Mouse (Mus musculus): ENCODE measurements around the gene Scamp3. TPM values are rescaled to one million over a fixed set of nuclear protein-coding genes. Genes with fewer than 3 reads are reported as not detected.

Scamp3 gene
- polyA plus RNA-seq, 1 experiment from 2014 or later, result 146 TPM

GRCm38 (mm10) chr3:89219546-89219945, 42.3 kb downstream of the Scamp3 start:
- H3K4me1 ChIP-seq, result peaks cover 46% of the 10 kb centered on the region
- H3K27me3 ChIP-seq (replicated peaks), result no peaks in the 10 kb centered on the region
- 51% methylated on average over 8 of the region's 8 CpGs for WGBS
- no peaks in the 10 kb centered on the region for H3K9me3 ChIP-seq
- no peak overlapping the region for H3K4me3 ChIP-seq
- no peak for ATAC-seq (replicated peaks)
- no peak overlapping the region for H3K4me2 ChIP-seq
- no peaks in the 10 kb centered on the region for H3K36me3 ChIP-seq (replicated peaks)
- no peak overlapping the region for H3K9ac ChIP-seq
- peak overlapping the region; percentile 7; the same call in 1 of the 2 replicates for H3K27ac ChIP-seq

DNA sequence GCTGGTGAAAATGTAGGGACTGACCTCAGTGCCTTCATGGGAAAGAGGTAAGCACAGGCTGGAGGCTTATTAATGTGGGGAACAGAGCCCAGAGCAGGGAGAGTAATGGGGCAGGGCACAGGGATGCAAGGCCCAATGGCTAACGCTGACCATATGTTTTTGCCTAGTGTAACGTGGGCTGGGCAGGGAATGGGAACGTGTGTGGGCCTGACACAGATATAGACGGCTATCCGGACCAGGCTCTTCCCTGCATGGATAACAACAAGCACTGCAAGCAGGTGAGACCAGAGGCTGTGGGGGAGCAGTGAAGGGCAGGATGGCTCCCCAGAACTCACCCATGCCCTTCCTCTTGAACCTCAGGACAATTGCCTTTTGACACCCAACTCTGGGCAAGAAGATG, 43.9 kb downstream of the Scamp3 start:
- Histone ChIP-seq H3K9me3 (no peaks in the 10 kb centered on the region), H3K27me3 (replicated peaks) (no peaks in the 10 kb centered on the region), H3K4me2 (no peak overlapping the region), H3K4me1 (peaks cover 46% of the 10 kb centered on the region), H3K27ac (0 out of 2 replicates have a peak overlapping the region, but pooled peaks have one; percentile 8), H3K9ac (no peak overlapping the region), H3K36me3 (replicated peaks) (no peaks in the 10 kb centered on the region), H3K4me3 (no peak overlapping the region)
- ATAC-seq (replicated peaks), result no peak
- 70% methylated on average over 5 of the region's 5 CpGs for WGBS

GRCm38 (mm10) chr3:89224796-89225195, 47.5 kb downstream of the Scamp3 start:
- Histone ChIP-seq H3K4me3 (peak overlapping the region; percentile 37), H3K27me3 (replicated peaks) (no peaks in the 10 kb centered on the region), H3K27ac (peak overlapping the region; percentile 86), H3K9ac (peak overlapping the region; percentile 52), H3K4me1 (peaks cover 60% of the 10 kb centered on the region), H3K4me2 (peak overlapping the region; percentile 65), H3K36me3 (replicated peaks) (no peaks in the 10 kb centered on the region), H3K9me3 (no peaks in the 10 kb centered on the region)
- no peak for ATAC-seq (replicated peaks)
- WGBS, result 24% methylated on average over 11 of the region's 11 CpGs

- peak overlapping the region; percentile 37 for H3K4me3 ChIP-seq
- H3K9ac ChIP-seq, result peak overlapping the region; percentile 52
- peak overlapping the region; percentile 65 for H3K4me2 ChIP-seq
- peaks cover 60% of the 10 kb centered on the region for H3K4me1 ChIP-seq
- H3K27me3 ChIP-seq (replicated peaks), result no peaks in the 10 kb centered on the region
- H3K9me3 ChIP-seq, result no peaks in the 10 kb centered on the region
- H3K27ac ChIP-seq, result peak overlapping the region; percentile 86
- no peaks in the 10 kb centered on the region for H3K36me3 ChIP-seq (replicated peaks)
- 11% methylated on average over 12 of the region's 12 CpGs for WGBS
- ATAC-seq (replicated peaks), result no peak
Observed at GRCm38 (mm10) chr3:89225321-89225815, 48.1 kb downstream of the Scamp3 start.

DNA sequence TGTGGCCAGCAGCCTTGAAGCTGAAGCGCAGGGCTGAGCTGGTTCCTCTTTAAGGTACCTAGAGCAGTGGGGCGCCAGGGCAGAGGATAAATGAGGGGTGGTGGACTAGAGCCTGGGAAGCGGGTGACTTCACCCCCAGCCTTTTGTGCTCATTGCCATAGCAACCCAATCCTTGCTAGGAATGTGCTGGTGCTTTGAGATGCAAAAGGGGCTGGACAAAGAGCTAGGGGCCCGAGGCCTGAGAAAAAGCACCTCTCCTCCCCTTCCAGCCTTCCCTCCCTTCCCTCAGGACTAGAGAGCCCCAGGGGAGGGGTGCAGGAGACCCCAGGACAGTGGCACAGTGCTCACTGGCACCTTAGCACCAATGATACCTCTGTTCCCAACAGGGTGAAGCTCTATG, 48.6 kb downstream of the Scamp3 start:
- Histone ChIP-seq H3K27ac (peak overlapping the region; percentile 86), H3K4me2 (peak overlapping the region; percentile 65), H3K36me3 (replicated peaks) (no peaks in the 10 kb centered on the region), H3K4me1 (peaks cover 60% of the 10 kb centered on the region), H3K9me3 (no peaks in the 10 kb centered on the region), H3K4me3 (peak overlapping the region; percentile 37), H3K9ac (peak overlapping the region; percentile 52), H3K27me3 (replicated peaks) (no peaks in the 10 kb centered on the region)
- 19% methylated on average over 4 of the region's 4 CpGs for WGBS
- peak; percentile 52 for ATAC-seq (replicated peaks)

DNA sequence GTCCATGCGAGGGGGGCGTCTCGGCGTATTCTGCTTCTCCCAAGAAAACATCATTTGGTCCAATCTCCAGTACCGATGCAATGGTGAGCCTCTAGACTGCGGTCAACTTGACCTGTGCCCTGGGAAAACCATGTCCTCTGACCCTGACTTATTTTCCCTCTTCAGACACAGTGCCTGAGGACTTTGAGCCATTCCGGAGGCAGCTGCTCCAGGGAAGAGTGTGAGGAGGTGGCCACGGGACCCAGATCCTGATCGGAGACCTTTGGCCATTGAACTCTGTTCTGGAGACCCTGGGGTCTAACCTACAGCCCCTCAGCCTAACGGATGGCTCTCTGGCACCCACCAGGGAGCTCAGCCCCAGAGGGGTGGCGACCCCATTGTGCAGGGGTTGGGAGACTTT, 49.1 kb downstream of the Scamp3 start:
- Histone ChIP-seq H3K4me2 (peak overlapping the region; percentile 65), H3K9me3 (no peaks in the 10 kb centered on the region), H3K4me3 (peak overlapping the region; percentile 37), H3K27me3 (replicated peaks) (no peaks in the 10 kb centered on the region), H3K4me1 (peaks cover 60% of the 10 kb centered on the region), H3K36me3 (replicated peaks) (no peaks in the 10 kb centered on the region), H3K27ac (peak overlapping the region; percentile 86), H3K9ac (peak overlapping the region; percentile 52)
- no peak for ATAC-seq (replicated peaks)
- 10% methylated on average over 11 of the region's 11 CpGs for WGBS

DNA sequence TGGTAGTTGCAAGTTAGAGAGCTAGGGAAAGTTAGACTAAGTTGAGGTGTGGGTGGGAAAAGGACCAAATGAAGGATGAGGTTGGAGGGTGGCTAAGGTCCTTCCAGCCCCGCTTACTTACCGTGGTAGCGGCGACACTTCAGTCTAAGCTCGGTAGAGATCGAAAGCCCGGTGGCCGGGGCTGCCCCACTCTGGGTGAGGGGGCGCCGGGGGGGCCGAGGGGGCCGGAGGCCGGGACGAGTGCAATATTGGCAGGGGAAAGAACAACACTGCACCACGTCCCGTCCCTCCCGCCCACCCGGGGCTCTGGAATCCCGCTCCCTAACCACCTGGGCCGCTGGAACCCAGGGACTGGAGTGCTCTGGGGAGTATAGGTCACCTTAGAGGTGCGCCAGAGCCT, 49.6 kb downstream of the Scamp3 start, which contains the start of gene Mtx1:
Mtx1 (minus strand) TSS at position 189 of the 400 bp plus-strand sequence.
- ATAC-seq (replicated peaks), result no peak
- H3K4me3 ChIP-seq, result peak within 1 kb of the TSS; percentile 37
- H3K36me3 ChIP-seq (replicated peaks), result no peaks in the 10 kb centered on the region
- H3K4me2 ChIP-seq, result peak within 1 kb of the TSS; percentile 65
- peak within 1 kb of the TSS; percentile 86 for H3K27ac ChIP-seq
- H3K27me3 ChIP-seq (replicated peaks), result no peaks in the 10 kb centered on the region
- 4% methylated on average over 21 of the region's 21 CpGs for WGBS
- peaks cover 60% of the 10 kb centered on the region for H3K4me1 ChIP-seq
- H3K9ac ChIP-seq, result peak within 1 kb of the TSS; percentile 52
- H3K9me3 ChIP-seq, result no peaks in the 10 kb centered on the region

- Histone ChIP-seq H3K4me3 (peak overlapping the region; percentile 37), H3K4me2 (peak overlapping the region; percentile 65), H3K4me1 (peaks cover 60% of the 10 kb centered on the region)
Observed at GRCm38 (mm10) chr3:89227307-89228179, 50.3 kb downstream of the Scamp3 start.

GRCm38 (mm10) chr3:89228180-89228549, 50.9 kb downstream of the Scamp3 start:
- no peaks in the 10 kb centered on the region for H3K9me3 ChIP-seq
- 0 out of 2 replicates have a peak overlapping the region, but pooled peaks have one; percentile 3 for H3K9ac ChIP-seq
- H3K27me3 ChIP-seq (replicated peaks), result no peaks in the 10 kb centered on the region
- under 1% methylated on average over 20 of the region's 20 CpGs for WGBS
- peak overlapping the region; percentile 65 for H3K4me2 ChIP-seq
- peak overlapping the region; percentile 86 for H3K27ac ChIP-seq
- no peaks in the 10 kb centered on the region for H3K36me3 ChIP-seq (replicated peaks)
- H3K4me3 ChIP-seq, result peak overlapping the region; percentile 37
- H3K4me1 ChIP-seq, result peaks cover 57% of the 10 kb centered on the region
- peak; percentile 30; the same call in 1 of the 2 replicates for ATAC-seq (replicated peaks)

More at GRCm38 (mm10) chr3:89227307-89228179, 50.3 kb downstream of the Scamp3 start:
- H3K27ac ChIP-seq, result peak overlapping the region; percentile 86
- H3K27me3 ChIP-seq (replicated peaks), result no peaks in the 10 kb centered on the region
- H3K9me3 ChIP-seq, result no peaks in the 10 kb centered on the region
- H3K9ac ChIP-seq, result peak overlapping the region; percentile 52
- WGBS, result 2% methylated on average over 41 of the region's 41 CpGs
- no peaks in the 10 kb centered on the region for H3K36me3 ChIP-seq (replicated peaks)
- ATAC-seq (replicated peaks), result peak; percentile 78

- 0 out of 2 replicates have a peak within 1 kb of the TSS, but pooled peaks have one; percentile 3 for H3K9ac ChIP-seq
- peak within 1 kb of the TSS; percentile 37 for H3K4me3 ChIP-seq
- peaks cover 50% of the 10 kb centered on the region for H3K4me1 ChIP-seq
- H3K4me2 ChIP-seq, result peak within 1 kb of the TSS; percentile 65
- no peaks in the 10 kb centered on the region for H3K36me3 ChIP-seq (replicated peaks)
- no peaks in the 10 kb centered on the region for H3K9me3 ChIP-seq
- H3K27me3 ChIP-seq (replicated peaks), result no peaks in the 10 kb centered on the region
- WGBS, result 34% methylated on average over 10 of the region's 10 CpGs
- ATAC-seq (replicated peaks), result no peak
- H3K27ac ChIP-seq, result peak within 1 kb of the TSS; percentile 86
Observed at GRCm38 (mm10) chr3:89228836-89229235, 51.6 kb downstream of the Scamp3 start, which contains the start of gene Muc1. Muc1 (plus strand) TSS chr3:89229057.

DNA sequence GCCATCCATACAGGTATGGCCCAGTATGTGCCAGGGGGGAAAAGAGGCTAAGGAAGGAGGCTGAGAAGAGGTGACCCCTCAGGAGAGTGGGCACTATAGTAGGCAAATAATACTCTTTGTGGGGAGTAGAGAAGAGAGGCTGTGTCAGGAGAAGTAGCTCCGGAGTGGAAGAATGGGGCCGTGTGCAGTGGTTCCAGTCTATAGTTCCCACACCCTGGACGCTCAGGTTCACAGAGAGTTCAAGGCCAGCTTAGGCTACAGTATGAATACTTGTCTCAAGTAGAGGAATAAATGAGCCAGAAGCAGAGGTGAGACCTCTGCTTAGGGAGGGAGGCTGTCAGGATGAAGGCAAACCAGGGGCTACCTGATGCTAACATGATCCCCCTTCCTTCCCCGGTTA, 52.0 kb downstream of the Scamp3 start:
- peaks cover 3% of the 10 kb centered on the region; the same call in 1 of the 2 replicates for H3K36me3 ChIP-seq (replicated peaks)
- H3K4me3 ChIP-seq, result no peak overlapping the region
- H3K4me2 ChIP-seq, result no peak overlapping the region
- H3K27ac ChIP-seq, result no peak overlapping the region
- peaks cover 46% of the 10 kb centered on the region for H3K4me1 ChIP-seq
- ATAC-seq (replicated peaks), result no peak
- no peaks in the 10 kb centered on the region for H3K9me3 ChIP-seq
- H3K27me3 ChIP-seq (replicated peaks), result no peaks in the 10 kb centered on the region
- WGBS, result 60% methylated on average over 4 of the region's 4 CpGs
- no peak overlapping the region for H3K9ac ChIP-seq

DNA sequence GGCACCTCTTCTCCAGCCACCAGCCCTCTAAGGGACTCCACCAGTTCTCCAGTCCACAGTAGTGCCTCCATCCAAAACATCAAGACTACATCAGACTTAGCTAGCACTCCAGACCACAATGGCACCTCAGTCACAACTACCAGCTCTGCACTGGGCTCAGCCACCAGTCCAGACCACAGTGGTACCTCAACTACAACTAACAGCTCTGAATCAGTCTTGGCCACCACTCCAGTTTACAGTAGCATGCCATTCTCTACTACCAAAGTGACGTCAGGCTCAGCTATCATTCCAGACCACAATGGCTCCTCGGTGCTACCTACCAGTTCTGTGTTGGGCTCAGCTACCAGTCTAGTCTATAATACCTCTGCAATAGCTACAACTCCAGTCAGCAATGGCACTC, 53.3 kb downstream of the Scamp3 start:
- no peak for ATAC-seq (replicated peaks)
- no peak overlapping the region for H3K27ac ChIP-seq

More for the DNA sequence above, 53.3 kb downstream of the Scamp3 start:
- H3K36me3 ChIP-seq (replicated peaks), result peaks cover 12% of the 10 kb centered on the region; the same call in 1 of the 2 replicates
- H3K4me2 ChIP-seq, result no peak overlapping the region
- WGBS, result 93% methylated on average over 2 of the region's 2 CpGs
- no peak overlapping the region for H3K9ac ChIP-seq
- H3K9me3 ChIP-seq, result no peaks in the 10 kb centered on the region
- peaks cover 33% of the 10 kb centered on the region for H3K4me1 ChIP-seq
- H3K4me3 ChIP-seq, result no peak overlapping the region
- H3K27me3 ChIP-seq (replicated peaks), result no peaks in the 10 kb centered on the region

Data from midbrain, embryonic 15.5 days (tissue).